Mouse (Mus musculus) liver, embryonic 16.5 days (tissue): ENCODE results near the gene Traf7. TPM values are rescaled to one million over a fixed set of nuclear protein-coding genes. Genes with fewer than 3 reads are reported as not detected.

Experiments
- ATAC-seq: fragments of 200-750 bp; cut with Nextera tagmentation; 2 replicates; pipeline ENCODE4 v1.8.0; 2017; ENCODE audit warnings: low read depth, mild to moderate bottlenecking, moderate number of reproducible peaks, moderate library complexity
- H3K27ac ChIP-seq: fragments of 300-500 bp; sonication (generic); 2 replicates; pipeline ENCODE4 v1.5.1; 2014; ENCODE audit warnings: mild to moderate bottlenecking, low read length
- H3K27me3 ChIP-seq: fragments of 300-500 bp; sonication (generic); 2 replicates; pipeline ENCODE4 v1.6.1; 2014; ENCODE audit warnings: low read depth, low read length, mixed read lengths; ENCODE audit not compliant: control insufficient read depth, insufficient read depth
- H3K36me3 ChIP-seq: fragments of 300-500 bp; sonication (generic); 2 replicates; pipeline ENCODE4 v1.6.1; 2014; ENCODE audit warnings: mild to moderate bottlenecking; ENCODE audit not compliant: control insufficient read depth, insufficient read depth
- H3K4me1 ChIP-seq: fragments of 300-500 bp; sonication (generic); 2 replicates; pipeline ENCODE4 v1.6.1; 2014; ENCODE audit warnings: low read depth, low read length, mixed read lengths; ENCODE audit not compliant: control insufficient read depth
- H3K4me2 ChIP-seq: fragments of 300-500 bp; sonication (generic); 2 replicates; pipeline ENCODE4 v1.6.1; 2014; ENCODE audit warnings: low read depth, low read length, mixed read lengths
- H3K4me3 ChIP-seq: fragments of 300-500 bp; sonication (generic); 2 replicates; pipeline ENCODE4 v1.5.1; 2014; ENCODE audit warnings: low read depth, mild to moderate bottlenecking, low read length
- H3K9ac ChIP-seq: fragments of 300-500 bp; sonication (generic); 2 replicates; pipeline ENCODE4 v1.6.1; 2014; ENCODE audit warnings: low read depth, low read length
- H3K9me3 ChIP-seq: fragments of 300-500 bp; sonication (generic); replicated peaks from 2 replicates; pipeline ENCODE4 v1.6.1; 2016; ENCODE audit warnings: low read length; ENCODE audit not compliant: control insufficient read depth
- WGBS: fragments of 180-500 bp; shearing (Covaris S2); extraction: QIAGEN DNeasy Blood & Tissue Kit; methylation state at CpG from one replicate; pipeline ENCODE4 v1.1.7; 2014; ENCODE audit not compliant: insufficient replicate concordance; 5-methylcytosine and 5-hydroxymethylcytosine counted together
- polyA plus RNA-seq: library from polyadenylated mRNA; unstranded; fragments of >200 nt; fragmentation: Nextera tagmentation; extraction: Ambion mirVana; gene quantifications from 2 replicates; pipeline ENCODE4 v1.2.1, GENCODE M21; 2015

Traf7 gene
- polyA plus RNA-seq, 1 experiment from 2014 or later: 29.6 TPM

- no peak for ATAC-seq
- Histone ChIP-seq H3K4me1 (peaks cover 17% of the 10 kb centered on the region), H3K9me3 (no peaks in the 10 kb centered on the region), H3K36me3 (no peaks in the 10 kb centered on the region), H3K9ac (no peak overlapping the region), H3K27ac (no peak overlapping the region), H3K4me2 (no peak overlapping the region), H3K4me3 (no peak overlapping the region), H3K27me3 (no peaks in the 10 kb centered on the region)
- 52% methylated on average over 5 of the region's 5 CpGs for WGBS
These were observed 7.6 kb upstream of the Traf7 start for GRCm38 (mm10) chr17:24535300-24535699.

- Histone ChIP-seq H3K27ac (no peak within 1 kb of the TSS), H3K27me3 (no peaks in the 10 kb centered on the region), H3K4me1 (peaks cover 27% of the 10 kb centered on the region), H3K36me3 (no peaks in the 10 kb centered on the region), H3K9me3 (no peaks in the 10 kb centered on the region), H3K9ac (peak within 1 kb of the TSS; percentile 56), H3K4me2 (peak within 1 kb of the TSS; percentile 86), H3K4me3 (peak within 1 kb of the TSS; percentile 57)
- 50% methylated on average over 8 of the region's 8 CpGs for WGBS
- ATAC-seq: no peak
These were observed 6.5 kb upstream of the Traf7 start, which contains the start of gene Rab26 for GRCm38 (mm10) chr17:24534160-24534718. TSS of gene Rab26 (minus strand) at chr17:24534210.

GRCm38 (mm10) chr17:24533099-24533992, 5.6 kb upstream of the Traf7 start:
- WGBS: 8% methylated on average over 50 of the region's 53 CpGs
- Histone ChIP-seq H3K27me3 (no peaks in the 10 kb centered on the region), H3K4me3 (peak overlapping the region; percentile 57), H3K36me3 (no peaks in the 10 kb centered on the region), H3K27ac (no peak overlapping the region), H3K9me3 (no peaks in the 10 kb centered on the region), H3K4me1 (peaks cover 28% of the 10 kb centered on the region), H3K9ac (peak overlapping the region; percentile 56), H3K4me2 (peak overlapping the region; percentile 86)
- peak; percentile 93 for ATAC-seq

GRCm38 (mm10) chr17:24532045-24532444, 4.3 kb upstream of the Traf7 start:
- peaks cover 28% of the 10 kb centered on the region for H3K4me1 ChIP-seq
- WGBS: 72% methylated on average over 7 of the region's 7 CpGs
- no peak for ATAC-seq
- no peaks in the 10 kb centered on the region for H3K36me3 ChIP-seq
- H3K9ac ChIP-seq: no peak overlapping the region
- H3K27ac ChIP-seq: no peak overlapping the region
- no peak overlapping the region for H3K4me3 ChIP-seq
- H3K27me3 ChIP-seq: no peaks in the 10 kb centered on the region
- no peak overlapping the region for H3K4me2 ChIP-seq
- no peaks in the 10 kb centered on the region for H3K9me3 ChIP-seq

GRCm38 (mm10) chr17:24531064-24531463, 3.3 kb upstream of the Traf7 start:
- Histone ChIP-seq H3K4me1 (peaks cover 37% of the 10 kb centered on the region), H3K36me3 (no peaks in the 10 kb centered on the region), H3K4me3 (no peak overlapping the region), H3K27ac (no peak overlapping the region), H3K9me3 (no peaks in the 10 kb centered on the region), H3K4me2 (no peak overlapping the region), H3K27me3 (no peaks in the 10 kb centered on the region), H3K9ac (no peak overlapping the region)
- no peak for ATAC-seq
- WGBS: 44% methylated on average over 3 of the region's 3 CpGs

- Histone ChIP-seq H3K36me3 (no peaks in the 10 kb centered on the region), H3K9ac (no peak overlapping the region; the same call in 1 of the 2 replicates), H3K4me1 (peaks cover 39% of the 10 kb centered on the region), H3K4me3 (no peak overlapping the region), H3K4me2 (peak overlapping the region; percentile 79), H3K27ac (no peak overlapping the region), H3K27me3 (no peaks in the 10 kb centered on the region), H3K9me3 (no peaks in the 10 kb centered on the region)
- 28% methylated on average over 8 of the region's 8 CpGs for WGBS
- ATAC-seq: no peak
These were observed 2.8 kb upstream of the Traf7 start for GRCm38 (mm10) chr17:24530361-24531050.

- no peak for ATAC-seq
- H3K36me3 ChIP-seq: no peaks in the 10 kb centered on the region
- H3K9ac ChIP-seq: peak overlapping the region; percentile 75
- H3K27me3 ChIP-seq: no peaks in the 10 kb centered on the region
- peak overlapping the region; percentile 87 for H3K27ac ChIP-seq
- WGBS: 18% methylated on average over 5 of the region's 5 CpGs
- peaks cover 39% of the 10 kb centered on the region for H3K4me1 ChIP-seq
- peak overlapping the region; percentile 92 for H3K4me3 ChIP-seq
- H3K4me2 ChIP-seq: peak overlapping the region; percentile 79
- H3K9me3 ChIP-seq: no peaks in the 10 kb centered on the region
These were observed 2.1 kb upstream of the Traf7 start for GRCm38 (mm10) chr17:24529883-24530282.

GRCm38 (mm10) chr17:24529007-24529451, 1.3 kb upstream of the Traf7 start:
- 1% methylated on average over 4 of the region's 4 CpGs for WGBS
- no peak for ATAC-seq
- Histone ChIP-seq H3K27me3 (no peaks in the 10 kb centered on the region), H3K4me2 (peak overlapping the region; percentile 79), H3K9ac (peak overlapping the region; percentile 75), H3K4me1 (peaks cover 39% of the 10 kb centered on the region), H3K36me3 (no peaks in the 10 kb centered on the region), H3K27ac (peak overlapping the region; percentile 87), H3K9me3 (no peaks in the 10 kb centered on the region), H3K4me3 (peak overlapping the region; percentile 92)
